Mouse (Mus musculus) CD4-positive, CD25-positive, alpha-beta regulatory T cell (primary cell): Measurements from ENCODE around the gene Tcta. TPM values are rescaled to one million over a fixed set of nuclear protein-coding genes. Genes with fewer than 3 reads are reported as not detected.

ENCODE experiments used
- polyA plus RNA-seq: library from polyadenylated mRNA; unstranded; fragments of 100-300 nt; shearing (Covaris generic); gene quantifications from one replicate; pipeline ENCODE4 v1.2.1, GENCODE M21; 2017

Gene Tcta
- polyA plus RNA-seq = 24.7 TPM

GRCm38 (mm10) chr9:108305629-108306520 lies at the start of gene Tcta, which contains the start of gene Rhoa:
TSS of gene Tcta (minus strand) at chr9:108306160.
TSS of gene Rhoa (plus strand) at chr9:108306129.

DNA sequence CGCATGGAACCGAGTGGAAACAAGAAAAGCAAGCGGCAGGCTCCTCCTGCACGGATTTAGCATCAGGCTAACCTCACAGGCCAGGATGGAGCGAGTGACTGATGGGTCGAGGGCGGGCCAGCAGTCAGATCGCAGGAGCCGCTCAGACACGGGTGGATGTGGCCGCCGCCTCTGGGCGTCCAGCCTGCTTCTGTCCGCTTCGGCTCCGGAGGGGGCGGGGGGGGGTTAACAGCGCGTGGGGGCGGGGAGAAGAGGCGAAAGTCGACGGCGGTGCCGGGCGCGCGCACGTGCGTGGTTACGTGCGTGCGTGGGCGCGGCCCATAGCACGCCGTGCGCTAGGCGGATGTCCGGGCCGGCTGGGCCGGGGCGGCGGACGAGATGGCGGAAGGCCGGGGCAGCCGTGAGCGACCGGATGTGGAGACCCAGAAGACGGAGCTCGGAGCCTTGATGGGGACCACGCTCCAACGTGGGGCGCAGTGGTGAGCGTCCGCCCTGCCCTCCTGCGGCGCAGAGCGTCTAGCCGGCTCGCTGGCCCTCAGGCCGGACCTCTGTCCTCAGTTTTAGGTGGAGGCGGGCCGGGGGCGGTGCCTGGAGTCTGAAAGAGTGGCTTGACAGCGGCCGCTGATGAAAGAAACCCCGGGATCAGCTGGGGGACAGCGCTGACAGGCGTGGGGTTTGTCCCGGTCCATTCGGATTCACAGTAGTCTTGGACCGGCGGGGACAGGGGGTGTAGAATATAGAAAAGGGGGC lies 41.8 kb upstream of the Tcta start, which contains the start of gene Usp4:
Gene Usp4, plus strand, starts transcription at position 314 of the 750 bp plus-strand sequence.

GRCm38 (mm10) chr9:108338886-108339781 lies 33.2 kb upstream of the Tcta start, which contains the start of gene Gpx1:
TSS of gene Gpx1 (plus strand) at chr9:108338903.

DNA sequence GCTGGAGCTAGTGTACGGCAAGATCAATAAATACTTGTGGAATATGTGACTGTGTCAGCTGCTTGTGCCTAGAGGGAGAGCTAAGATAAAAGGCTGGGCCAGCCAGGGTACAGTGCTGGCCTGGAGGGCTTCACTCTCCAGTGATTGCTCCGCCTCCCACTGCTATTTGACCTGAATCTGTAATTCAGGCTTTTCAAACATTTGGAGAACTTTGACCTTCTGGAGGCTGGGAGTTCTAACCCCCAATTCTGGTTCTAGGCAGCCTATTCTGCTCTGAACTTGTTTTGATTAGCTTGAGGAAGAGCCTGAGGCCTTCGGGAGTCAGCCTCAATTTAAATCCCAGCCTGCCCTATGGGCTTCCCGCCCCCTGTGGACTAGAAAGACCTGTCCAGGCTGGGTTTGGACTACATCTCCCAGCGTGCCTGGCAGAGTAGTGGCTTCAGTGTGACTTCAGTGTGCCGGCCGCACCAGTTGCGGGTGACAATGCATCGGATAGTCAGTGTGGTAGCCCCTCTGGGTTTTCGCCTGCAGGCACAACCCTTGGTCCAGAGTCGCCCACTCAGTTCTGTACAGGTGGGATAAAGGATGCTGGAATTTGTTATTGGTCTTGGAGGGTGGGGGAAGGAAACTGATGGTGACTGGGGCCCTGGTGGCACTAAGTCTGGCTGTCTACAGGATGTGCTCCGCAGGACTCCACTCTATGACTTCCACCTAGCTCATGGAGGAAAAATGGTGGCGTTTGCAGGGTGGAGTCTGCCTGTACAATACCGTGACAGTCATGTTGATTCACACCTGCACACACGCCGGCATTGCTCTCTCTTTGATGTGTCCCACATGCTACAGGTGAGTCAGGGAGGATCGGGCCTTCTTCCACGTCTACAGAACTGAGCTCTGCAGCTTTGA lies 9.3 kb downstream of the Tcta start, which contains the start of gene Amt:
Gene Amt, plus strand, starts transcription at position 401 of the 903 bp plus-strand sequence.

DNA sequence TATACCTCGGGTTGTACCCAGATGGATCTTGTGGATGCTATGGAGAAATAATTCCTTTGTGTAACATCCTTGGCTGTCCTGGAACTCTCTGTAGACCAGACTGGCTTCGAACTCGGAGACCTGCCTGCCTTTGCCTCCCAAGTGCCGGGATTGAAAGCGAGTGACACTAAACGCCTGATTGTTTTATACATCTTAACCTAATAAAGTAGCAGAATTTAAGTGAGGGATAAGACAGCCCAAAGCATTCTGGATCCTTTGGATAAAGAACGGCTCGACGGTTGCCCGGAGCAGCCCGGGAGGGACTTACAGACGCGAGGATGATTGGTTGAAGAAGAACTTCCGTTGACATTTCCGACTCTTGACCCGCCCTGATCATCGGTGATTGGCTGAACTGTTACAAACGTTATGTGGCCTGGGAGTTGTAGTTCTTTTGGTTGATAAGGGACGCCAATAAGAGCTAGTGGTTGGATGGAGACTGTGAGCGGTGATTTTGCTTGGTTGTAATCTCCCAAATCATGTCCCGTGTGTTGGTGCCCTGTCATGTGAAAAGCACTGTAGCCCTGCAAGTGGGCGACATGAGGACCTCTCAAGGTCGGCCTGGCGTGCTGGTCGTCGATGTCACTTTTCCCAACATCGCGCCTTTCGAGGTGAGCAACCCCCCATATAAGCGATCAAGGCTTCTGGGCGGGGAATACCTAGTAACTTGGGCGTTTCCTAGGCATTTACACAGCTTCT lies 15.8 kb downstream of the Tcta start, which contains the start of gene Nicn1:
Gene Nicn1, plus strand, starts transcription at position 414 of the 735 bp plus-strand sequence.

GRCm38 (mm10) chr9:108263690-108264190 lies 42.2 kb downstream of the Tcta start, which contains the start of gene Dag1:
TSS of gene Dag1 (minus strand) at chr9:108263958.

Other genes with a start within 250 kb of the Tcta start
- gene Mst1, start 225.7 kb downstream of the Tcta start, polyA plus RNA-seq = 1.5 TPM
- 146 TPM for gene Rnf123, start 222.8 kb downstream of the Tcta start, polyA plus RNA-seq
- gene Apeh, start 211.6 kb downstream of the Tcta start, polyA plus RNA-seq = 118 TPM
- gene Bsn, start 115.8 kb downstream of the Tcta start, polyA plus RNA-seq = 0.56 TPM
- 21.4 TPM for gene Dag1, start 42.2 kb downstream of the Tcta start, polyA plus RNA-seq
- 2.1 TPM for gene Nicn1, start 15.7 kb downstream of the Tcta start, polyA plus RNA-seq
- 0.48 TPM for gene Amt, start 9.3 kb downstream of the Tcta start, polyA plus RNA-seq
- gene Rhoa, start within 50 bp of the Tcta start, polyA plus RNA-seq = 433 TPM
- 563 TPM for gene Gpx1, start 32.7 kb upstream of the Tcta start, polyA plus RNA-seq
- gene Usp4, start 41.7 kb upstream of the Tcta start, polyA plus RNA-seq = 145 TPM
- gene 1700102P08Rik, start 86.6 kb upstream of the Tcta start, polyA plus RNA-seq = 2.2 TPM
- gene Ccdc36, start 122.3 kb upstream of the Tcta start, polyA plus RNA-seq = 0.08 TPM
- gene BC048562, start 130.3 kb upstream of the Tcta start, polyA plus RNA-seq = not detected
- 45.2 TPM for gene Ccdc71, start 154.4 kb upstream of the Tcta start, polyA plus RNA-seq
- gene Klhdc8b, start 155.4 kb upstream of the Tcta start, polyA plus RNA-seq = 10.2 TPM
- 0.48 TPM for gene Lamb2, start 173.6 kb upstream of the Tcta start, polyA plus RNA-seq
- 133 TPM for gene Usp19, start 184.4 kb upstream of the Tcta start, polyA plus RNA-seq
- 92.7 TPM for gene Qars, start 201.5 kb upstream of the Tcta start, polyA plus RNA-seq
- gene Qrich1, start 210.6 kb upstream of the Tcta start, polyA plus RNA-seq = 159 TPM